Mouse (Mus musculus): ENCODE measurements at regions not wholly inside any gene's neighbourhood (a gene's known extent, or its start where the extent isn't known, plus 50 kb on each side); places are given as distances from the start of the nearest gene placed in this dataset.

DNA sequence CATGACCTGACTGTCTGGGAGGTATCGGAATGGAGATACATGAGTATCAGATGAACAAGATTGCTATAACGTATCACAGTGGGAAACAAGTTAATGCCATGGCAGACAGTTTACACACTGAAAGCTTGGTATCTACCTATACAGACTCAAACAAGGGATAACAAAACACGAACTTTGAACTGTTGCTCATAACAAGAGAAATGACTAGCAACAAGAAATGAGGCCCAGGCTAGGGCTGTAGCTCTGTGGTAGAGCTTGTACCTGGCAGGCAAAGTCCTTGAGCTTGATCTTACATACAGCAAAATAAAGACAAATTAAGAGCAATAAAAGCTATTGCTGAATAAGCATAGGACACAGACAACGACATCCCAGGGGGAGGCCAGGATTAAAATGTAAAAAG is 172.4 kb upstream of the Pln start:
- Histone ChIP-seq H3K9me3 (replicated peaks; ENCODE audit: control insufficient read depth, low read length) (no peaks in the 10 kb centered on the region), H3K9ac (replicated peaks; ENCODE audit: low read depth, low read length) (no peak overlapping the region), H3K4me3 (ENCODE audit: low read depth, low read length) (no peak overlapping the region), H3K27me3 (ENCODE audit: control insufficient read depth, insufficient read depth, low read length) (no peaks in the 10 kb centered on the region), H3K4me1 (ENCODE audit: control insufficient read depth, insufficient read depth) (no peaks in the 10 kb centered on the region), H3K36me3 (replicated peaks; ENCODE audit: control insufficient read depth, insufficient read depth, low read length) (no peaks in the 10 kb centered on the region), H3K4me2 (ENCODE audit: low read depth, low read length) (no peak overlapping the region), H3K27ac (ENCODE audit: low read depth) (no peak overlapping the region)
- TF ChIP-seq EP300 (IDR thresholded peaks at IDR 0.05; ENCODE audit: low read depth), result no peak
- no peak for TF ChIP-seq CTCF (IDR thresholded peaks at IDR 0.05; ENCODE audit: low read depth)
- DNase-seq (ENCODE audit: low spot score) (no peak), ATAC-seq (ENCODE audit: insufficient read depth, low read depth) (no peak)
- 83% methylated on average over 4 of the region's 4 CpGs for WGBS

DNA sequence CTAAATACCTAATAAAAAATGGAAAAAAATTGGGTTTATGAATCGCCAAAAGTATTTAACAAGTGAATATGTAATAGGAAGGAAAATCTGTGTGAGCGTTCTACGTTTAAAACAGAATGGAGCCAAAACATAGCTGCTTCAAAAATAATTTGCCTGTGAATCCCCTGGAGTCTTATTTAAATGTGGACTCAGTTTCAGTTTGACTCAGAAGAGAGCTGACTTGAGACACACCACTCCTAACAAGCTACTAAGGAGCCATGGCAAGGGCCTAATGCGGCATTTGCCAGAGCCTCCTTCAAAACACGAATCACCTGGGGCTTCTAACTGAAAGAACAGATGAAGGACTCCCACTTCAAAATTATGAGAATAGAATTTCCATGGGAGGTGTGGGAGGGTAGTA is 169.7 kb upstream of the Pln start:
- Histone ChIP-seq H3K9me3 (replicated peaks; ENCODE audit: control insufficient read depth, low read length) (no peaks in the 10 kb centered on the region), H3K9ac (replicated peaks; ENCODE audit: low read depth, low read length) (no peak overlapping the region), H3K4me3 (ENCODE audit: low read depth, low read length) (no peak overlapping the region), H3K27ac (ENCODE audit: low read depth) (no peak overlapping the region), H3K36me3 (replicated peaks; ENCODE audit: control insufficient read depth, insufficient read depth, low read length) (no peaks in the 10 kb centered on the region), H3K27me3 (ENCODE audit: control insufficient read depth, insufficient read depth, low read length) (no peaks in the 10 kb centered on the region), H3K4me2 (ENCODE audit: low read depth, low read length) (no peak overlapping the region), H3K4me1 (ENCODE audit: control insufficient read depth, insufficient read depth) (no peaks in the 10 kb centered on the region)
- 89% methylated on average over 5 of the region's 5 CpGs for WGBS
- TF ChIP-seq EP300 (IDR thresholded peaks at IDR 0.05; ENCODE audit: low read depth), result no peak
- no peak for TF ChIP-seq CTCF (IDR thresholded peaks at IDR 0.05; ENCODE audit: low read depth)
- no peak for DNase-seq (ENCODE audit: low spot score)
- ATAC-seq (ENCODE audit: insufficient read depth, low read depth), result no peak

DNA sequence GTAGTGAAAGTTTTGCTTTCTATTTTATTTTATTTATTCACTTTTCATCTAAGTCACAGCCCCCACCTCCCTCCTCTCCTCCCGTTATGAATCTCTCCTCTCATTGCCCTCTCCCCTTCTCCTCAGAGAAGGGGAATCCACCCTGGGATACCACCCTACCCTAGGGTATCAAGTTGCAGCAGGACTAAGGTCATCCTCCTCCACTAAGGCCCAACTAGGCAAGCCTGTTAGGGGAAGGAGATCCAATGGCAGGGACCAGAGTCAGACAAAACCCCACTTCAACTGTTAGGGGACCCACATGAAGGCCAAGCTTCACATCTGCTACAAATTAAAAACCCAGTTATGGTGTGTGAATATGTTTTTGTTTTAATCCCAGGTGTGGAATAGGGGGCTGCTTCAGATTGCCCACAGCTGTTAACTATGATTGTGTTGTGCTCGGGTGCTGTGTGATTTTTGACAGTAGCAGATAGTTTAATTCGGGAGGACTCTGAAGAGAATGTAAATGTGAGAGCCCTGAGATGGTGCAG is 163.4 kb upstream of the Pln start:
- peaks cover 17% of the 10 kb centered on the region for H3K4me1 ChIP-seq (ENCODE audit: control insufficient read depth, insufficient read depth)
- H3K27ac ChIP-seq (ENCODE audit: low read depth), result no peak overlapping the region
- H3K9ac ChIP-seq (replicated peaks; ENCODE audit: low read depth, low read length), result no peak overlapping the region
- H3K4me2 ChIP-seq (ENCODE audit: low read depth, low read length), result no peak overlapping the region
- TF ChIP-seq EP300 (IDR thresholded peaks at IDR 0.05; ENCODE audit: low read depth) (no peak), CTCF (IDR thresholded peaks at IDR 0.05; ENCODE audit: low read depth) (no peak)
- WGBS, result 67% methylated on average over 3 of the region's 3 CpGs
- no peaks in the 10 kb centered on the region for H3K27me3 ChIP-seq (ENCODE audit: control insufficient read depth, insufficient read depth, low read length)
- no peak overlapping the region for H3K4me3 ChIP-seq (ENCODE audit: low read depth, low read length)
- H3K36me3 ChIP-seq (replicated peaks; ENCODE audit: control insufficient read depth, insufficient read depth, low read length), result no peaks in the 10 kb centered on the region
- DNase-seq (ENCODE audit: low spot score) (no peak), ATAC-seq (ENCODE audit: insufficient read depth, low read depth) (no peak)
- no peaks in the 10 kb centered on the region for H3K9me3 ChIP-seq (replicated peaks; ENCODE audit: control insufficient read depth, low read length)

DNA sequence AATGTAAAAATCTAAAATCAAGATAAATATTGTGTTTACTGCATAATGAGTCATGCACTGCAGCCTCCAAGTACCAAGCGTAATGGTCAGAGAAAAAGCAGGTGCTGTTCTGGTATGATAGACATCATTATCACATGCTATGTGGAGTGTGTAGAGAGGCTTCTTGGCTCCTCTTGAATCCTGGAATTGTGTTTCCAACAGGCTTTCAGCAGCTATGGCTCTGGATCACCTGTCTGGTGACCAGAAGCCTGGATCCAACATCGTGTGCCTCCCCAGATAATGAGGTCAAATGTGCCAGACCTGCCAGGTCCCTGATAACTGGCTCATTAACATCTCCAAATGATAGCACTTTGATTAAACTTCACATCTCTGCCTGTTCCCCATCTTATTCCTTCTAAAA is 161.5 kb upstream of the Pln start:
- H3K27me3 ChIP-seq (ENCODE audit: control insufficient read depth, insufficient read depth, low read length), result no peaks in the 10 kb centered on the region

DNA sequence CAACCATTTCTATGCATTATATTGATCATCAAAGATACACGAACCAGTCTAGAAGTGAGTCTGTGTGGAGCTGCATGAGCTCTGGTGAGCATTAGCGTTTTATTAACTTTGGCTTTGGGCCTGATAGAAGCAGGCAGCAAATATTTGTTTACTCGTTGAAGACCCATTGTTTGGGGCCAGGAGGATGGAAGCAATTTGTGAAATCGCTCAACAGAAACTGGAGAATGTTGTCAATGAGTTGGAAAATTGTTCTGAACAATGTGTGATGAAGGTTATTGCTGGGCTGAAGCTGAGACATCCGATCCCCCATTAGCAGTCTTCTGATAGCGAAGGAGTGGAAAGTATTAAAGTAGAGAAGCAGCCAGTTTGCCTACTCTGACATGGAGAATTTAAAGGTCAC is 158.9 kb upstream of the Pln start:
- Histone ChIP-seq H3K27me3 (ENCODE audit: control insufficient read depth, insufficient read depth, low read length) (no peaks in the 10 kb centered on the region), H3K9me3 (replicated peaks; ENCODE audit: control insufficient read depth, low read length) (no peaks in the 10 kb centered on the region), H3K27ac (ENCODE audit: low read depth) (peak overlapping the region; percentile 86), H3K4me1 (ENCODE audit: control insufficient read depth, insufficient read depth) (peaks cover 29% of the 10 kb centered on the region), H3K4me2 (ENCODE audit: low read depth, low read length) (no peak overlapping the region), H3K9ac (replicated peaks; ENCODE audit: low read depth, low read length) (no peak overlapping the region), H3K4me3 (ENCODE audit: low read depth, low read length) (no peak overlapping the region), H3K36me3 (replicated peaks; ENCODE audit: control insufficient read depth, insufficient read depth, low read length) (no peaks in the 10 kb centered on the region)
- 51% methylated on average over 6 of the region's 6 CpGs for WGBS
- no peak for DNase-seq (ENCODE audit: low spot score)
- ATAC-seq (ENCODE audit: insufficient read depth, low read depth), result no peak
- TF ChIP-seq EP300 (IDR thresholded peaks at IDR 0.05; ENCODE audit: low read depth), result no peak
- no peak for TF ChIP-seq CTCF (IDR thresholded peaks at IDR 0.05; ENCODE audit: low read depth)

More for the DNA sequence above, 161.5 kb upstream of the Pln start:
- no peak overlapping the region for H3K4me2 ChIP-seq (ENCODE audit: low read depth, low read length)
- peak; percentile 71 for ATAC-seq (ENCODE audit: insufficient read depth, low read depth)
- no peaks in the 10 kb centered on the region for H3K36me3 ChIP-seq (replicated peaks; ENCODE audit: control insufficient read depth, insufficient read depth, low read length)
- 36% methylated on average over 2 of the region's 2 CpGs for WGBS
- no peak for TF ChIP-seq CTCF (IDR thresholded peaks at IDR 0.05; ENCODE audit: low read depth)
- peak; percentile 98 for TF ChIP-seq EP300 (IDR thresholded peaks at IDR 0.05; ENCODE audit: low read depth)
- no peaks in the 10 kb centered on the region for H3K9me3 ChIP-seq (replicated peaks; ENCODE audit: control insufficient read depth, low read length)
- H3K4me1 ChIP-seq (ENCODE audit: control insufficient read depth, insufficient read depth), result peaks cover 19% of the 10 kb centered on the region
- peak overlapping the region; percentile 86 for H3K27ac ChIP-seq (ENCODE audit: low read depth)
- H3K9ac ChIP-seq (replicated peaks; ENCODE audit: low read depth, low read length), result no peak overlapping the region
- DNase-seq (ENCODE audit: low spot score), result peak; percentile 51
- no peak overlapping the region for H3K4me3 ChIP-seq (ENCODE audit: low read depth, low read length)

DNA sequence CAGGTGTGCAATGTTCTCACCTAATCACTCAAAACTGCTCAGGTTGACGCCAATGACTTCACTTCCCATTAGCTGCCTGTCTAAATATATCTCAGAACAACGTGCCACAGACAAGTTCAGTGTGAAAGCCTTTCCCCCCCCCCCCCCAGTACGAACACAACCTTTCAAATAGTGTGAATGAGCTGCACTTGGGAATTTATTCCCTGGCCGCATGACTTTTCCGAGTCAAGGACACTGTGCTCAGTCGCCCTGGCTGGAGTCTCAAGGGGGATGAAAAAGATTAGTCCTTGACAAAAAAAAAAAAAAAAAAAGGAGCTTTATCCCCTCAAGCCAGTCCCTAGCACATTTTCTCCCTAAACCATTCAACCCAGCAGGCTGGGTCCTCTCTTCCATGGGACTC is 158.4 kb upstream of the Pln start:
- DNase-seq (ENCODE audit: low spot score), result peak; percentile 66
- WGBS, result 27% methylated on average over 6 of the region's 6 CpGs
- Histone ChIP-seq H3K4me3 (ENCODE audit: low read depth, low read length) (no peak overlapping the region), H3K4me1 (ENCODE audit: control insufficient read depth, insufficient read depth) (peaks cover 29% of the 10 kb centered on the region), H3K9ac (replicated peaks; ENCODE audit: low read depth, low read length) (no peak overlapping the region), H3K4me2 (ENCODE audit: low read depth, low read length) (no peak overlapping the region), H3K27me3 (ENCODE audit: control insufficient read depth, insufficient read depth, low read length) (no peaks in the 10 kb centered on the region), H3K36me3 (replicated peaks; ENCODE audit: control insufficient read depth, insufficient read depth, low read length) (no peaks in the 10 kb centered on the region), H3K9me3 (replicated peaks; ENCODE audit: control insufficient read depth, low read length) (no peaks in the 10 kb centered on the region), H3K27ac (ENCODE audit: low read depth) (peak overlapping the region; percentile 86)
- TF ChIP-seq EP300 (IDR thresholded peaks at IDR 0.05; ENCODE audit: low read depth) (0 out of 2 replicates have a peak, but pooled peaks have one; percentile 50), CTCF (IDR thresholded peaks at IDR 0.05; ENCODE audit: low read depth) (no peak)
- ATAC-seq (ENCODE audit: insufficient read depth, low read depth), result peak; percentile 72

Data from heart, postnatal 0 days (tissue).